Mouse (Mus musculus) embryonic facial prominence, embryonic 13.5 days (tissue): Measurements from ENCODE around the gene Abcc6. TPM values are rescaled to one million over a fixed set of nuclear protein-coding genes. Genes with fewer than 3 reads are reported as not detected.
"Not testable (repeated sequence)": the region's sequence is repeated elsewhere in the genome, so short reads cannot be mapped to it uniquely, and the experiment has no call there.

Experiments used
- ATAC-seq: fragments of 200-750 bp; cut with Nextera tagmentation; 2 replicates; pipeline ENCODE4 v1.8.0; 2017; ENCODE audit warnings: low read depth; ENCODE audit not compliant: insufficient number of reproducible peaks, insufficient read depth, low FRiP score, low TSS enrichment
- H3K27ac ChIP-seq: fragments of 300-500 bp; sonication (generic); 2 replicates; pipeline ENCODE4 v1.5.1; 2015; ENCODE audit warnings: moderate library complexity, mild to moderate bottlenecking, inconsistent platforms
- H3K27me3 ChIP-seq: fragments of 300-500 bp; sonication (generic); 2 replicates; pipeline ENCODE4 v1.6.1; 2015; ENCODE audit warnings: mild to moderate bottlenecking, inconsistent platforms
- H3K36me3 ChIP-seq: fragments of 300-500 bp; sonication (generic); 2 replicates; pipeline ENCODE4 v1.6.1; 2015; ENCODE audit warnings: mild to moderate bottlenecking, inconsistent platforms
- H3K4me1 ChIP-seq: fragments of 300-500 bp; sonication (generic); 2 replicates; pipeline ENCODE4 v1.6.1; 2015; ENCODE audit warnings: inconsistent platforms
- H3K4me2 ChIP-seq: fragments of 300-500 bp; sonication (generic); 2 replicates; pipeline ENCODE4 v1.6.1; 2015; ENCODE audit warnings: moderate library complexity, mild to moderate bottlenecking, inconsistent platforms
- H3K4me3 ChIP-seq: fragments of 300-500 bp; sonication (generic); 2 replicates; pipeline ENCODE4 v1.5.1; 2015; ENCODE audit warnings: mild to moderate bottlenecking, inconsistent platforms
- H3K9ac ChIP-seq: fragments of 300-500 bp; sonication (generic); 2 replicates; pipeline ENCODE4 v1.6.1; 2015; ENCODE audit warnings: mild to moderate bottlenecking, inconsistent platforms
- H3K9me3 ChIP-seq: fragments of 300-500 bp; sonication (generic); 2 replicates; pipeline ENCODE4 v1.6.1; 2016; ENCODE audit warnings: inconsistent platforms
- WGBS: fragments of 180-500 bp; shearing (Covaris S2); methylation state at CpG from one replicate; pipeline ENCODE4 v1.1.7; 2015; ENCODE audit warnings: mixed read lengths; 5-methylcytosine and 5-hydroxymethylcytosine counted together
- polyA plus RNA-seq: library from polyadenylated mRNA; unstranded; fragments of >200 nt; fragmentation: Nextera tagmentation; extraction: Ambion mirVana; gene quantifications from 2 replicates; pipeline ENCODE4 v1.2.1, GENCODE M21; 2015

The Abcc6 gene
- polyA plus RNA-seq, 1 experiment from 2014 or later, result 0.25 TPM

DNA sequence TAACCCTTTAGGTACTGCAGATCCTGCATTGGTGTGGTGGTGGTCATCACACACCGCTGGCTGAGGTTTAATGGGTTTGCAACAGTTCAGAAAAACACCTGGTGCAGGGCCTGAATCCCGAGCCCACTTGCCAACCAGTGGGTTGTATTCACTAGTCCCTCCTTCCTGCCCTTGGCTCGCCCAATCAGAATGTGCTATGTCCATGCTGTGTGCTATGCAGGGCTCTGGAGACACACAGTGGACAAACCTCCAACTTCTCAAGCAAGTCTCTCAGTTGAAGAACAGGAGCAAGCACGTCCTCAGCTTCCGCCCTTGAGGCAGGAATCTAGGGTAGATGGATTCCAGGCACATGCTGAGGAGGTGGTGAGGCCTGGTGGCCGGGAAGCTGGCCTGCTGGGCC is 55.6 kb downstream of the Abcc6 start:
- H3K9me3 ChIP-seq, result no peaks in the 10 kb centered on the region
- H3K27me3 ChIP-seq, result no peaks in the 10 kb centered on the region
- H3K36me3 ChIP-seq, result no peaks in the 10 kb centered on the region
- H3K4me3 ChIP-seq, result no peak overlapping the region
- no peaks in the 10 kb centered on the region for H3K4me1 ChIP-seq
- no peak overlapping the region for H3K9ac ChIP-seq
- 68% methylated on average over 6 of the region's 6 CpGs for WGBS
- H3K4me2 ChIP-seq, result no peak overlapping the region
- no peak for ATAC-seq
- H3K27ac ChIP-seq, result no peak overlapping the region

DNA sequence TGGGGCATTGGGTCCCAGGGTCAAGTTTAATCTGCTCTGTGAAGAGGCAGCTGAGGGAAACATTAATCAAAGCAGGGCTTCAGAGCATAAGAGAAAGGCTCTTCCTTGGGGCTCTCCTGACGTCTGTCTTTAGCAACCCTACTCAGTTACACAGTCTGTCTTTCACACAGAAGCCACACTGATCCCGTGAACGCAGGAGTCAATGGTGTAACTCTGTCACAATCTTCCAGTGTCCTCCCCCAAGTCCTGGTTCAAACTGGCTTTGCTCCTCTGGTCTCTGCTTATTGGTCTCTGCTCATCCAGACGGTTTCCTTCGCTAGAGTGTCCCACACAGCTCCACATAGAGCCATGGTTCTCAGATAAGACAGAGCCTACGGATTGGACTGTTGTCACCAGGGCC is 56.0 kb downstream of the Abcc6 start:
- no peak for ATAC-seq
- no peak overlapping the region for H3K4me2 ChIP-seq
- 62% methylated on average over 6 of the region's 6 CpGs for WGBS
- no peak overlapping the region for H3K9ac ChIP-seq
- no peak overlapping the region for H3K27ac ChIP-seq
- no peaks in the 10 kb centered on the region for H3K4me1 ChIP-seq
- no peaks in the 10 kb centered on the region for H3K27me3 ChIP-seq
- no peaks in the 10 kb centered on the region for H3K9me3 ChIP-seq
- no peak overlapping the region for H3K4me3 ChIP-seq
- no peaks in the 10 kb centered on the region for H3K36me3 ChIP-seq

DNA sequence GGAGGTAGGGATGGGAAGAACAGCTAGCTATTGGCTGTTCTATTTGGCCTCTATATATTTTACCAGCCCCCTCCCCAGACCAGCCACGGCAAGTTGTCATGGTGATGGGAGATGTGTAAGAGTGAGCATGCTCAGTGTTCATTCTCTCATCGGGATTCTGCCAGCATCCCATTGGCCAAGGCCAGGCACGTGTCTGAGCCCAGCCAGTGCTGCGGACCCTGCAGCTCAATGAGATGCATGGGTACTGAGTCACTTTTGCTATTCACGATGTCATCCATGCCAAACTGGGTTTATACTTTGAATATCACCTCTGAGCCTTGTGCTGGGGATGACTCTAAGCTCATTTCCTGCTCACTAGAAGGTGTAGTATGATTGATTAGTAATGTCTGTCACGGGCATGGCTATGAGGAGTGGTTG is 56.8 kb downstream of the Abcc6 start:
- H3K9me3 ChIP-seq, result no peaks in the 10 kb centered on the region
- no peak overlapping the region for H3K27ac ChIP-seq
- H3K4me2 ChIP-seq, result no peak overlapping the region
- no peaks in the 10 kb centered on the region for H3K4me1 ChIP-seq
- 84% methylated on average over 6 of the region's 6 CpGs for WGBS
- H3K36me3 ChIP-seq, result no peaks in the 10 kb centered on the region
- H3K4me3 ChIP-seq, result no peak overlapping the region
- H3K9ac ChIP-seq, result no peak overlapping the region
- no peak for ATAC-seq
- H3K27me3 ChIP-seq, result no peaks in the 10 kb centered on the region

DNA sequence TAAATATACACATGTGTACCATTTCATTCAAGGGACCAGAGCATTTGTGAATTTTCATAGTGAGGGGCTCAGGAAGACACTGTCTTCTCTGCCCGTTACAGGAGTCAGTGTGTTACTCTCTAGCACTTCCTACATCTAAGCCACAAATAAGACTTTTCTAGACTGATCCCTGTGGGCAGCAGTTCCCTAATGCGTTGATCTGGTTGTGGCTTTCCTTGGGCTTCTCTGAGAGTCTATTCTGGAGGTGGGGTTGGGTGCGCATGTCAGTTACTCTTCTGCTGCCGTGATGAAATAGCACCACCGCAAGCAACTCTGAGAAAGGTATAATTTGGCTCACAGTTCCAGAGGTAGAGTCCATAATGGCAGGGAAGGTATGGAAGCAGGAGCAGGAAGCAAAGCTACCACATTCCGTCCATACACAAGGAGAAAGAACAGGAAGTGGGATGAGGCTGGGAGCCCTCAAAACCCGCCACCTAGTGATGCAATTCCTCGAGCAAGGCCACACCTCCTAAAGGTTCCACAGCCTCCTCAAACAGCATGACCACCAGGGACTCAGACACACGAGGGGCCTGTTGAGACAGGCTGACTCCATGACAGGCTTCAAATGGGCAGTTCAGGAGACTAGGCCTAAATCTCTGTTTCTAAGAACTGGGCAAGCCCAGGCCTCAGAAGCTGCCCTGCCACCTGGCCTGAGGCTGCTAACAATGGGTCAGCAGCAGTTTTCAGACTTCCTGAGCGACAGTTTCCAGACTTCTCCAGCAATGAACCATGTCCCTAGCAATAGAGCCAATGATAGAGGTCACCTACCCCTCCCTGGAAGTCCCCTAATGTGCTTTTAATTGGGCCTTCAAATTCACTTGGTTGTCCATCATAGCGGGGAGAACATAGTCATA is 58.0 kb downstream of the Abcc6 start:
- Histone ChIP-seq H3K4me2 (no peak overlapping the region), H3K4me3 (no peak overlapping the region), H3K9ac (no peak overlapping the region), H3K36me3 (no peaks in the 10 kb centered on the region), H3K9me3 (no peaks in the 10 kb centered on the region), H3K27me3 (no peaks in the 10 kb centered on the region), H3K4me1 (no peaks in the 10 kb centered on the region), H3K27ac (no peak overlapping the region)
- ATAC-seq, result no peak
- WGBS, result 77% methylated on average over 11 of the region's 11 CpGs

DNA sequence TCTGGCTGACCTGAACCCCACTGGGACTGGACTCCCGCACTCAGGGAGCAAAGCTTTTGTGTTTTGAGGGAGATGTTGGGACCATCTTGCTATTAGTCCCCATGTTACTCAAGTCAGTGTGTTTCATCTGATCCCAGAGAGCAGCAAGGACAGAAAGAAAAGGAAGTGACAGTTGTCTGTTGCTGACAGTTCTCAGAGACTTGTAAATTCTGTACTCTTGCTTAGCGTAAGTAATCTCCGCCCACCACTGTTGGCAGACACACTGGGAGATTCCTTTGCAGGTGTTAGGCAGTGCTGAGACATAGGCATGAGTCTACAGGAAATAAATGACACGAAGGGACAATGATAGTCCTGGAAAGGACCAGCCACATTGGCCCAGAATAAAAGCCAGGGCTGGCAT is 73.5 kb downstream of the Abcc6 start:
- H3K9ac ChIP-seq, result no peak overlapping the region
- no peaks in the 10 kb centered on the region for H3K27me3 ChIP-seq
- H3K36me3 ChIP-seq, result no peaks in the 10 kb centered on the region
- no peaks in the 10 kb centered on the region for H3K4me1 ChIP-seq
- WGBS, result 67% methylated on average over 4 of the region's 4 CpGs
- no peak for ATAC-seq
- no peak overlapping the region for H3K4me2 ChIP-seq
- H3K27ac ChIP-seq, result no peak overlapping the region
- H3K9me3 ChIP-seq, result no peaks in the 10 kb centered on the region
- no peak overlapping the region for H3K4me3 ChIP-seq

DNA sequence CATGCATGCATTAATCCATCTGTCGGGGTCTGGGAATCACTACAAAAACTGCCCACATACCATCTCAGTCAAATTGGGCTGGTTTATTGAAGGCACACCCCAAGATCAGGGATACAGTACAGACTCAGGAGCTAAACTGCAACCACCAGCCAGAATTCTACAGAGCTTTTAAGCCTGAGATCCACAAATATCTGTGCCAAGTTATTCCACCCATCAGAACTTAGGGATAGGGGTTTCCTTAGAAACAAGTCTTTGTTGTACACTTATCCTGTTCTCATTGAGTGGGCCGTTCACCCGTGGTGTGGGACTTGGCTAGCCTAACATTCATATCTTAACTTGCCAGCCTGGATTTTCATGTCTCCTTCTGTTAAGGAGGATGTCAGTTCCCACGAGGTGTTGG is 81.0 kb downstream of the Abcc6 start:
- ATAC-seq, result no peak
- Histone ChIP-seq H3K9ac (no peak overlapping the region), H3K4me2 (no peak overlapping the region), H3K9me3 (no peaks in the 10 kb centered on the region), H3K4me1 (no peaks in the 10 kb centered on the region), H3K27me3 (no peaks in the 10 kb centered on the region), H3K27ac (no peak overlapping the region), H3K4me3 (no peak overlapping the region), H3K36me3 (no peaks in the 10 kb centered on the region)
- WGBS, result 84% methylated on average over 4 of the region's 4 CpGs

DNA sequence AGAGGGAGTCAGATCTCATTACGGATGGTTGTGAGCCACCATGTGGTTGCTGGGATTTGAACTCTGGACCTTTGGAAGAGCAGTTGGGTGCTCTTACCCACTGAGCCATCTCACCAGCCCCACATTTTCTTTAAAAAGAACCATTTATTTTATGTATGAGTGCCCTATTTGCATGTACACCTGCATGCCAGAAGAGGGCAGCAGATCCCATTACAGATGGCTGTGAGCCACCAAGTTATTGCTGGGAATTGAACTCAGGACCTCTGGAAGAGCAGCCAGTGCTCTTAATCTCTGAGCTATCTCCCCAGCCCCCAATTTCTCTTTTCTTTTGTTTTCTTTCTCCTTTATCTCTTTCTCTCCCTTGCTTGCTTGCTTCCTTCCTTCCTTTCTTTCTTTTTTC is 86.8 kb downstream of the Abcc6 start:
- H3K9me3 ChIP-seq, H3K9ac ChIP-seq, H3K4me3 ChIP-seq, H3K36me3 ChIP-seq, H3K4me1 ChIP-seq, H3K27me3 ChIP-seq, H3K4me2 ChIP-seq, H3K27ac ChIP-seq, ATAC-seq: not testable (repeated sequence)
- WGBS, result 76% methylated on average over 1 of the region's 1 CpGs

DNA sequence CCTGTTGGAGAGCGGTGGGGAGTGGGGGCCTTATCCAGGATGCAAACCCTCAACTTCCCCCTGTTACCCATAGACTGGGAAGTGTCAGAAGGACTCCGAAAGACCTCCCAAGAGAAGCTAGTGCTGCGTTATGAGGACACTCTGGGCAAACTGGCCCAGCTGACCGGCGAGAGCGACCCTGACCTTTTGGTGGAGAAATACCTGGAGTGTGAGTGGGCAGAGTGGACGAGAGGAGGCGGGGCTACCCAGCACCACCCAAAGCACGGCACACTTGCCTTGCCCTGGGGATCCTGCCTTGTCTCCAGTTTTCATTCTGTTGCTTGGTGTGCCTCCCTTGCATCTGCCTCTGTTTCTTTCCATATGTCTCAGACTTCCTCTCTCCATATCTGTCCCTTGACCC is 88.1 kb downstream of the Abcc6 start:
- Histone ChIP-seq H3K27ac (no peak overlapping the region), H3K27me3 (no peaks in the 10 kb centered on the region), H3K36me3 (no peaks in the 10 kb centered on the region), H3K4me3 (no peak overlapping the region), H3K4me1 (0 out of 2 replicates have a peak, but pooled peaks cover 3% of the 10 kb centered on the region), H3K9me3 (no peaks in the 10 kb centered on the region), H3K4me2 (no peak overlapping the region), H3K9ac (no peak overlapping the region)
- 85% methylated on average over 9 of the region's 9 CpGs for WGBS
- no peak for ATAC-seq

DNA sequence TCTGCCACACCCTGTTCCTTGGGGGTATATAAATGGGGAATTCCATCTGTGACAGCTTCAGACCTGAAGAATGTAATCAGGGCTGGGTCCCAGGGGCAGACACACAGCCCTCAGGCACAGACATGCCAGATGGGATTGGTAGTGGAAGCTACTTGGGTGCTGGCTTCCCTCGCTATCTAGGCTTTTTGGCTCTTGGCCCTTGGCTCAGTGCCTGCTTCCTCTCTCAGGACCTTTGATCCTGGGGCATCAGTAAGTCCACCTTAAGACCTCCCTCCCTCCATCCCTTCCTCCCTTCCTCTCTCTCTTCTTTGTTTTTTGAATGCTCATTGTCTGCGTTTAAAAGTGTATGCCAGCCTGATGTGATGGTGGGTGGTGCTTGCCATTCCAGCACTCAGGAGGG is 90.3 kb downstream of the Abcc6 start:
- H3K27ac ChIP-seq, result no peak overlapping the region
- H3K27me3 ChIP-seq, result no peaks in the 10 kb centered on the region
- H3K36me3 ChIP-seq, result no peaks in the 10 kb centered on the region
- H3K4me2 ChIP-seq, result no peak overlapping the region
- H3K4me3 ChIP-seq, result no peak overlapping the region
- WGBS, result 30% methylated on average over 2 of the region's 2 CpGs
- H3K9me3 ChIP-seq, result no peaks in the 10 kb centered on the region
- 0 out of 2 replicates have a peak, but pooled peaks cover 3% of the 10 kb centered on the region for H3K4me1 ChIP-seq
- ATAC-seq, result no peak
- H3K9ac ChIP-seq, result no peak overlapping the region

DNA sequence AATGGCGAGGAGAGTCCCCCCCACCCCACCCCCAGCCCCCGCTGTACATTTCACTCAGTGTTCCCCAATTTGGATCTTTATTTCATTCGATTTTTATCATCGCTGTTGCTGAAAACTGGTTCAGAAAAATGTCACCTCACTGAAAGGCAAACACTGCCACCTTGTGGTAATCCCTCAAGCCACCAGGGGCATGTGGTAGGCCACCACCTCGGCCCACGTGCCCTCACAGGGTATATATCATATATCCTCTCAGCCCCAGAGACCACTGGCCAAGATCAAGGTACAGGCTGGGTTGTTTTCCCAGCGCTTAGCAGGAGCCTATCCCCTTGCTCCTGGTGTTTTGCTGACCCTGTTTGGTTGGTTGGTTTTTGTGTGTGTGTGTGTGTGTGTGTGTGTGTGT is 95.0 kb downstream of the Abcc6 start:
- Histone ChIP-seq H3K27me3 (no peaks in the 10 kb centered on the region), H3K4me3 (no peak overlapping the region), H3K36me3 (no peaks in the 10 kb centered on the region), H3K4me1 (0 out of 2 replicates have a peak, but pooled peaks cover 3% of the 10 kb centered on the region), H3K9me3 (peaks cover 11% of the 10 kb centered on the region; the same call in 1 of the 2 replicates), H3K27ac (no peak overlapping the region), H3K4me2 (no peak overlapping the region), H3K9ac (no peak overlapping the region)
- WGBS, result 22% methylated on average over 7 of the region's 7 CpGs
- no peak for ATAC-seq

DNA sequence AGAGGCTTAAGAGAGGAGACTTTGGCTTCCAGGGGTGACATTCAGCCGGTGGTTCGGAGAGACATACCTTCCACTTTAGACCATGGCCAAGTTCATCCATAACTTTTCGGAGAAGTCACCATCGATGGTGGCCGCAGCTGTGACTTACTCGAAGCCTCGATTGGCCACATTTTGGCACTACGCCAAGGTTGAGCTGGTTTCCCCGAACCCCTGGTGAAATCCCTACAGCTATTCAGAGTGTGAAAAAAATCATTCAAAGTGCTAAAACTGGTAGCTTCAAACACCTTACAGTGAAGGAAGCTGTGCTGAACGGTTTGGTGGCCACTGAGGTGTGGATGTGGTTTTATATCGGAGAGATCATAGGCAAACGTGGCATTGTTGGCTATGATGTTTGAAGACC is 96.3 kb downstream of the Abcc6 start:
- not testable (repeated sequence) for H3K27ac ChIP-seq, ATAC-seq, H3K4me1 ChIP-seq, H3K27me3 ChIP-seq, H3K4me3 ChIP-seq, H3K36me3 ChIP-seq, H3K4me2 ChIP-seq, H3K9ac ChIP-seq
- WGBS, result 92% methylated on average over 12 of the region's 12 CpGs
- H3K9me3 ChIP-seq, result peaks cover 11% of the 10 kb centered on the region; the same call in 1 of the 2 replicates

DNA sequence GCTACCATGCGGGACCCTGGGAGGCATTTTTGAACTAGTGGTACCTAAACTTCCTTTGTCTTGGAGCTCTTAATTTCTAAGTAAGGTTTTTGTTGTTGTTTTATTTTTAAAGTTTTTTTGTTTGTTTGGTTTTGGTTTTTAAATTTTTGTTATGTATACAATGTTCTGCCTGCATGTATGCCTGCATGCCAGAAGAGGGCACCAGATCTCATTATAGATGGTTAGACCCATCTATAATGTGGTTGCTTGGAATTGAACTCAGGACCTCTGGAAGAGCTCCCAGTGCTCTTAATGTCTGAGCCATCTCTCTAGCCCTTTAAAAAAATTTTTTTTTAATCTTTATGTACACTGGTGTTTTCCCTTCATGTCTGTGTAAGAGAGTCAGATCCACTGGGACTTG is 100.4 kb downstream of the Abcc6 start:
- Histone ChIP-seq H3K27ac (no peak overlapping the region), H3K4me1 (peaks cover 3% of the 10 kb centered on the region; the same call in 1 of the 2 replicates), H3K36me3 (no peaks in the 10 kb centered on the region), H3K9ac (no peak overlapping the region), H3K4me2 (no peak overlapping the region), H3K4me3 (no peak overlapping the region), H3K27me3 (peaks cover 14% of the 10 kb centered on the region), H3K9me3 (peaks cover 17% of the 10 kb centered on the region; the same call in 1 of the 2 replicates)
- ATAC-seq, result no peak
- WGBS, result 82% methylated on average over 1 of the region's 1 CpGs
